Mouse (Mus musculus) G1E (cell line): ENCODE data around the gene Cnbd2. TPM values are rescaled to one million over a fixed set of nuclear protein-coding genes. Genes with fewer than 3 reads are reported as not detected.
A peak's percentile ranks its signal among the peaks of the same experiment; 100 is the strongest.
"Not testable (repeated sequence)": the region's sequence is repeated elsewhere in the genome, so short reads cannot be mapped to it uniquely, and the experiment has no call there.

Experiments
- ATAC-seq: 2 replicates; pipeline ENCODE4 v1.8.0; 2016; ENCODE audit warnings: mild to moderate bottlenecking; ENCODE audit not compliant: insufficient number of reproducible peaks, poor library complexity, low FRiP score, severe bottlenecking; ENCODE audit errors: extremely low read depth
- DNase-seq: peaks from one replicate; pipeline ENCODE4 v3.0.0; 2012; ENCODE audit warnings: low spot score
- H3K27me3 ChIP-seq: 2 replicates; pipeline ENCODE4 v1.6.1; 2012; ENCODE audit warnings: mild to moderate bottlenecking, low read length, inconsistent platforms; ENCODE audit not compliant: insufficient read depth
- H3K36me3 ChIP-seq: replicated peaks from 2 replicates; pipeline ENCODE3; 2012; ENCODE audit warnings: mild to moderate bottlenecking, inconsistent platforms
- H3K4me1 ChIP-seq: 2 replicates; pipeline ENCODE4 v1.6.1; 2012; ENCODE audit warnings: low read depth, low read length, inconsistent platforms, mixed read lengths; ENCODE audit not compliant: insufficient read depth
- H3K4me3 ChIP-seq: 2 replicates; pipeline ENCODE4 v1.5.1; 2012; ENCODE audit warnings: low read depth, mild to moderate bottlenecking, inconsistent platforms, low read length, moderate library complexity, mixed read lengths
- H3K9me3 ChIP-seq: replicated peaks from 2 replicates; pipeline ENCODE4 v1.6.1; 2012; ENCODE audit warnings: inconsistent platforms
- CTCF ChIP-seq: IDR thresholded peaks from 2 replicates; pipeline ENCODE4 v1.5.1; 2012; ENCODE audit warnings: low read depth, low read length, inconsistent platforms, mixed read lengths
- GATA1 ChIP-seq: IDR thresholded peaks from 2 replicates; pipeline ENCODE4 v1.6.1; 2012; ENCODE audit warnings: borderline replicate concordance, low read length, inconsistent platforms, mixed read lengths
- GATA2 ChIP-seq: IDR thresholded peaks from 2 replicates; pipeline ENCODE4 v1.6.1; 2012; ENCODE audit warnings: low read depth, low read length, inconsistent platforms, borderline replicate concordance
- POLR2AphosphoS5 ChIP-seq: IDR thresholded peaks from 2 replicates; pipeline ENCODE4 v1.6.1; 2012; ENCODE audit warnings: low read depth, low read length, inconsistent platforms; ENCODE audit not compliant: insufficient replicate concordance
- TAL1 ChIP-seq: conservative IDR thresholded peaks from 2 replicates; pipeline ENCODE4 v1.6.1; 2012; ENCODE audit warnings: low read depth, low read length, inconsistent platforms, mixed read lengths
- polyA plus RNA-seq: library from polyadenylated mRNA; stranded (reverse); fragments of >175 nt; gene quantifications from 2 replicates; pipeline ENCODE4 v1.2.3, GENCODE M21; 2012
- total RNA-seq, 2 experiments: library from RNA; stranded (forward) in 1 of 2; stranded (reverse) in 1 of 2; fragments of 200-1000 nt in 1 of 2; fragments of >200 nt in 1 of 2; fragmentation: Nextera tagmentation in 1 of 2; gene quantifications; 2 replicates each; pipeline ENCODE4 v1.2.3; 2014 to 2017

Cnbd2 gene
- total and polyA plus RNA-seq, 3 experiments, result 1.4 to 22.6 (median 11.5) TPM

DNA sequence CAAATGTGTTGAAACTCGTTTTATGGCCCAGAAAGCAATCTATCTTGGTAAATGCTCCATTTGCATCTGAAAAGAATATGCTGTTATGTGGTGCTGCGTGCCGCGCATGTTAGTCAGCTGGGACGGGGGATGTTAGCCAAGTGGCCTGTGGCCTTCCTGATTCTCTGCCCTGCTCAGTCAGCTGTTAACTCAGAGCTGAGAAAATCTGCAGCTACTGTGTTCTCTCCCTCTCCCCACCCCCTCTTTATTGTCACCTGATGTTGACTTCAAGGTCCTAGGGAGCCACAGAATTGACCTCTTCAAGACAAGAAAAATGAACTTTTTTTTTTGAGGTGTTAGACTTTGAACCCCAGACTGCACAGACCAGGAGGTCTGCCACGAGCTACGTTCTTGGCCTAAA is 43.9 kb downstream of the Cnbd2 start:
- DNase-seq, result no peak
- Histone ChIP-seq H3K9me3 (no peaks in the 10 kb centered on the region), H3K27me3 (no peaks in the 10 kb centered on the region), H3K4me3 (no peak overlapping the region), H3K4me1 (peaks cover 10% of the 10 kb centered on the region), H3K36me3 (no peaks in the 10 kb centered on the region)
- no peak for ATAC-seq
- TF ChIP-seq POLR2AphosphoS5 (no peak), TAL1 (no peak), CTCF (no peak), GATA1 (no peak), GATA2 (no peak)

GRCm38 (mm10) chr2:156368465-156368864 is 56.4 kb downstream of the Cnbd2 start:
- Histone ChIP-seq H3K36me3 (peaks cover 3% of the 10 kb centered on the region), H3K4me3 (no peak overlapping the region), H3K4me1 (no peaks in the 10 kb centered on the region), H3K9me3 (no peaks in the 10 kb centered on the region), H3K27me3 (peaks cover 2% of the 10 kb centered on the region)
- TF ChIP-seq GATA1 (no peak), POLR2AphosphoS5 (no peak), CTCF (no peak)
- DNase-seq (no peak), ATAC-seq (no peak)

GRCm38 (mm10) chr2:156370896-156371295 is 58.8 kb downstream of the Cnbd2 start:
- Histone ChIP-seq H3K27me3 (peaks cover 2% of the 10 kb centered on the region), H3K36me3 (no peaks in the 10 kb centered on the region), H3K9me3 (no peaks in the 10 kb centered on the region), H3K4me1 (no peaks in the 10 kb centered on the region), H3K4me3 (no peak overlapping the region)
- TF ChIP-seq POLR2AphosphoS5 (no peak), TAL1 (no peak), GATA1 (no peak), GATA2 (no peak), CTCF (no peak)
- DNase-seq, result no peak
- ATAC-seq, result no peak

- Histone ChIP-seq H3K4me1 (peaks cover 8% of the 10 kb centered on the region; the same call in 1 of the 2 replicates), H3K4me3 (no peak overlapping the region), H3K9me3 (no peaks in the 10 kb centered on the region), H3K27me3 (peaks cover 10% of the 10 kb centered on the region), H3K36me3 (no peaks in the 10 kb centered on the region)
- no peak for TF ChIP-seq POLR2AphosphoS5
- TF ChIP-seq GATA1, result no peak
- no peak for TF ChIP-seq CTCF
- TF ChIP-seq TAL1, result no peak
- DNase-seq (no peak), ATAC-seq (no peak)
These were observed 64.9 kb downstream of the Cnbd2 start for GRCm38 (mm10) chr2:156376956-156377355.

GRCm38 (mm10) chr2:156379929-156380328 is 67.8 kb downstream of the Cnbd2 start:
- ATAC-seq (no peak), DNase-seq (no peak)
- no peak overlapping the region for H3K4me3 ChIP-seq
- peaks cover 13% of the 10 kb centered on the region; the same call in 1 of the 2 replicates for H3K4me1 ChIP-seq
- TF ChIP-seq TAL1 (no peak), GATA1 (no peak), GATA2 (no peak), CTCF (no peak), POLR2AphosphoS5 (no peak)
- H3K27me3 ChIP-seq, result peaks cover 8% of the 10 kb centered on the region
- H3K9me3 ChIP-seq, result peaks cover 2% of the 10 kb centered on the region; the same call in 1 of the 2 replicates
- no peaks in the 10 kb centered on the region for H3K36me3 ChIP-seq

- Histone ChIP-seq H3K4me1 (peaks cover 13% of the 10 kb centered on the region; the same call in 1 of the 2 replicates), H3K27me3 (peaks cover 8% of the 10 kb centered on the region), H3K9me3 (peaks cover 2% of the 10 kb centered on the region; the same call in 1 of the 2 replicates), H3K4me3 (no peak overlapping the region), H3K36me3 (peaks cover 3% of the 10 kb centered on the region)
- ATAC-seq (no peak), DNase-seq (no peak)
- TF ChIP-seq GATA2 (no peak), TAL1 (no peak), CTCF (no peak), POLR2AphosphoS5 (no peak), GATA1 (no peak)
These were observed 69.3 kb downstream of the Cnbd2 start for GRCm38 (mm10) chr2:156381350-156381749.

DNA sequence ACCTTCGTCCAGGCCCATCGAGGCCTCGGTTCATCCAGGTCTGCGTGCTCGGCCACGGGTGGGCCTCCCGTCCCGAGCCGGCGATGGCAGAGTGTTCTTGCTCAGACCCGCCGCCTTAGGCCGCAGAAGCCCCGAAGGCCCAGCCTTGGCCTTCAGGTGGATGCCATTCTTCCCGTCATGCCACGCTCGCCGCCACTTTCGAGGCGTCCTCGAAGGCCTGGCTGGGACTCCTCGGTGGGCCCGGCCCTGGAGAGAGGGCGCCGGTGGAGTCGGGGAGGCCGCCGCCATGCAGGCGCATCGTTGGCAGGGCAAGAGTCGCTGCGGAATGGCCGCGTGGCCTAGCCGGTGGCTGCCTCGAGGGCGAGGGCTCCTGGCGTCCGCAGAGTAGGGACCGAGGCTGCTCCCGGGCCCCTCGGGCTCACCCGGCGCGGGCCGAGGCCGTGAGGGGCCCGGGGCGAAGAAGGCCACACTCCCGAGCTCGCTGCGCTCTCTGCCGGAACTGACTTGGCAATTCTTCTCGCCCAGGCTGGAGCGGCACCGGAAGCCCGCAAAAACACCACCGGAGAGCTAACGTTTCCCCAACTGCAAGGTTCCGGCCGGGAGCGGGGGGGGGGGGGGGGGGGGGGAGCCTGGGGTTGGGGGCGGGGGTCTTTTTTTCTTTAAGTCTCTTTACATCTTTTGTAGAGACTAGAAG is 80.5 kb downstream of the Cnbd2 start:
- Histone ChIP-seq H3K4me3 (peak overlapping the region; percentile 66), H3K4me1 (peaks cover 18% of the 10 kb centered on the region)
- peak; percentile 89 for ATAC-seq
- peak; percentile 81 for DNase-seq
- H3K36me3 ChIP-seq, H3K9me3 ChIP-seq, H3K27me3 ChIP-seq: not testable (repeated sequence)
